Mouse (Mus musculus) heart, postnatal 10 days (tissue): ENCODE measurements around the gene Sfrp5. TPM values are rescaled to one million over a fixed set of nuclear protein-coding genes. Genes with fewer than 3 reads are reported as not detected.

Experiments
- DNase-seq, 2 experiments: peaks; one replicate each; pipeline ENCODE4 v3.0.0; 2021
- intact Hi-C: fragments of 180-260 bp; cut with DNase I; formaldehyde crosslinking; loops from one replicate; pipeline ENCODE4 v1.15.1; 2025
- total RNA-seq, 2 experiments: library from RNA; stranded (reverse); gene quantifications; 2 replicates each; pipeline ENCODE4 v1.2.3; 2021

Sfrp5 gene
- total RNA-seq, 2 experiments from 2014 or later, result 1.0 to 2.3 TPM

DNA sequence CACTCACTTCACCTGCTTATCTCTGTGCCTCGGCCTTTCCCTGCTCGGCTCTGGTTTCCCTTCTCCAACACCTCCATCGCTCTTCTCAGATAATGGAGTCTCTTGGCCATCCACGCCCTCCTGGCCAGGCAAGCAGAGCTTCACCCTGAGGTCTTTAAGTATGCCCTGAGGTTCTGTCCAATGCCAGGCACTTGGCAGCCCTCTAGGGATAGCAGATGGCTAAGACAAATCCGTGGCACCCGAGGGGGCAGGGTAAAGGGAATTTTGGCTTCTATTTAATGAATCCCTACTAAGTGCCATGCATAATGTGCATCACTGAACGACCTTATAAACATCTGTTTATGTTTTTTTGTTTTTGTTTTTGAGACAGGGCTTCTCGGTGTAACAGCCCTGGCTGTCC lies 415 bp upstream of the Sfrp5 start:
- intact Hi-C loops, result no loop called here
- DNase-seq, result no peak

DNA sequence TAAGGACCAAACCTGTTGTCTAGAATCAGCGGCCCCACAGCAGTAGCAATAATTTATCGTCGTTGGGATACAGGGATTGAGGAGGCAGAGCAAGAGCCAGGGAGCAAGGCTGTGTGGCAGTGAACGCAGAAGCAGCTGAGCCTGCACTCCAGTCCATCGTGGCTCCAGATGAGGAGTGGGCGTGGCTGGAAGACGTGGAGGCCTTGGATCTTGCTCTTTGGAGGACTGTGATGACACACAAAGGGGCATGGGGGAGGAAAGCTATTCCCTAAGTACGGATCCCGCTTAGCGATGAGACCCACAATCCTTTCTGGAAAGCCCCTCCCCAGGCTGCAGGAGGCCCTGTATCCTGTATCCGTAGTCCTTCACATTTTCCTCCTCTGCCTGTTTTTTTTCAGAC lies 4.0 kb downstream of the Sfrp5 start:
- intact Hi-C loops, result no loop called here

DNA sequence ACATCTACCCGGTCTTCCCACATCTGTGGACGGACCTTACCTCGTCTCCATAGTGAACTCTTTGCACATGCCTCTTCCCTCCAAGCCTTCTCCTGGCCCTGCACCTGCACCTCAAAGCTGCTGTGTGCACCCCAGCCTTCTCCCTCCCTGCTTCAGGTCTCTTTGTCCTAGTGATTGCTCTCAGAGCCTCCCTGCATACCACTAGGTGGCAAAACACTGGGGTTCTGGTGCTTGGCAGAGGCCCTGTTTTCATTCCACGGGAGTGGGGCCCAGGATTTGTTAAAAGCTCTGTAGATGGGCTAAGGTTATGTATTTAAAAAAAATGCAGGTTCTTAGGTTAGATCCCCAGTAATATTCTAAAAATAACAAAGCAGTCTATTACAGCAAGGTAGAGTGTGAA lies 5.0 kb downstream of the Sfrp5 start:
- no peak for DNase-seq
- intact Hi-C loops, result no loop called here

More for the DNA sequence above, 4.0 kb downstream of the Sfrp5 start:
- DNase-seq, result no peak

DNA sequence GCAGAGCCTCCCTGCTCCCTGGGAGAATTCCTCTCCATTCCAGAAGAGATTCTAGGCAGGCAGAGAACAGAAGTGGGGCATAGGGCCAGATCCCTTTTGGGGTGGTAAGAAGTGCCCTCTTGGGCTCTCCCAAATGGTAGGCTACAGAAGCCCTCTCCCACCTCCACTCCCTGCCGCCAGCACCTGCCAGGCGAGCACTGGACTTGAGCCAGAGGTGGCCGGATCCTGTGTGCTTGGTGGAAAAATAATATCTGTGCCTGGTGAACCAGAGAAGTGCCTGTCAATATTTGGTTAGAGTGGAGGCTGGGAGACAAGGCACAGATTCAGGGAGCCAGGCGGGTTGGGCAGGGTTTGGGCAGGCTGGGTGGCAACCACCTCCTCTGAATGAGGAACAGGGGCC lies 5.7 kb downstream of the Sfrp5 start:
- intact Hi-C loops, result no loop called here
- DNase-seq, result no peak

DNA sequence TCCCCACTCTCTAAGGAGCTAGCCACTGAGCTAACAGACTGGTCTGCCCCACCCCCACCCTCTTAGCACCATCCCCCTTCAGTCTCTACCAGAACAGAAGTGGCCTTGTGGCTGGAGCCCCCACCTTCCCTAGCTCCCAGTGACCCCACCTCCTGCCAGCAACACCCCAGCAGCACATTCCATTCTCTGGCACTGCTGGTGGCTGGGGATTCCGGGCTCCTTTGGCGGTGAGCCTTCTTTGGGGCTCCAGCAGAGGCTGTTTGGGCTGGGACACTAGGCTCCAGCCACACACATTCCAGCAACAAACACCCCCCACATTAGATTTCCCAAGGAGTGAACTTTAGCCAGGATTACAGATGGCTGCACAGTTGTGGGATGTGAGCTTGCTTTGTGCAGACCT lies 8.7 kb downstream of the Sfrp5 start:
- peak; percentile 26 to 44 for DNase-seq
- intact Hi-C loops, result no loop called here

DNA sequence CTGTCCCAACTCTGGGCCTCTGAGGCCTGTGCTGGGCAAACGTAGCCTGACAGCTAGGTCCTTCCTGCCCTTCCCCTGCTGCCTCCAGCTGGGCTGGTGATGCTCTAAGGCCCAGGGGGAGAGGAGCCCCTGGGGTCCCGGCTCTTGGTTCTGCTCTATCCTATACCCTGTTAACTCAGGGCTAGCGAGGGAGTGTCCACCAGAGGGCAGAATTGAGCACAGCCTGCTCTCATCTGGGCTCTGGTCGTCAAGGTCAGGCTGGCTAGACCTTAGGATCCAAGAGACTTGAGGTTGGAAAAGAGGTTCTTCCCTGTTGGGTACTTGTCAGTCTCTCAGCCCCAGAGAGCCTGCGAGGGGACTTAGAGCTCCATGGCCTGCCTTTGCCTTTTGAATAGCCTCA lies 11.6 kb downstream of the Sfrp5 start:
- intact Hi-C loops, result loop anchor here (2.0 kb wide), 1 partner anchor 82 kb away; no protein-coding TSS in a partner anchor
- DNase-seq, result peak; percentile 53 to 77

DNA sequence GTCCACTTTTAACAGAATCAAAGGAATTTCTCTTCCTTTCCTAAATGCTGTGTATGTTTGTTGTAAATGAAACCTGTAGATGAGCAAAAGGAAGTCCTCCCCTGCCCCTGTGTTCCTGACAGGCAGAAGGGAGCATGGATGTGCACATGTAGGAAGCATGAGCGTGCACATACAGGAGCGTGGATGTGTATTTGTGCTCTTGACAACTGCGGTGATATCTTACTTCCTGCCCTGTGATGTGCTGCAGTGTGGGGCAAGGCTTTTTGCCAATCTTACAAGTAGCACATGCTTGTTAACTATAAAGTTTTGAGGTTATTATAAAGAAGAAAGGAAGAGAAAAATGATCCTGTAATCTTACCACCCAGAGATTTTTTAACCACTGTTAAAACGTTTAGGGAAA lies 12.3 kb downstream of the Sfrp5 start:
- no peak for DNase-seq
- intact Hi-C loops, result loop anchor here (2.0 kb wide), 1 partner anchor 83 kb away; no protein-coding TSS in a partner anchor

DNA sequence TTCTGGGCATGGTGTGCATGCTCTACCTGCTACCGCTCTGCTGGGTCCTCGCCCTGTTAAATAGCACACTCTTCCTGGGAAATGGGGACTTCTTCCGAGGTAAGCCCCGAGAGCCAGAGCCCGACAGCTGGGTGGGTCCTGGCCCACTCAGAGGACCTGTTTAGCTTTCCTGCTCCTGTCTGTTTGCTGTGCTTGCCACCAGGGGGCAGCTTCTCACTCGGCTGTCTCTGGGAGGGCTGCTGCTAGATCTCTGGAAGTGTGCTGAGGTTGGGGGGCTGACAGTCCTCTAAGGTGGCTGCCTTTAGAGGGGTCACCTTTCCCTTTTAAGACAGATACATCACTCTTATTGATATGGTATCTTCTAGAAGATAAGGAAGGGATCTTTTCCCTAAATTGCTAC lies 19.4 kb downstream of the Sfrp5 start:
- intact Hi-C loops, result no loop called here
- DNase-seq, result no peak

DNA sequence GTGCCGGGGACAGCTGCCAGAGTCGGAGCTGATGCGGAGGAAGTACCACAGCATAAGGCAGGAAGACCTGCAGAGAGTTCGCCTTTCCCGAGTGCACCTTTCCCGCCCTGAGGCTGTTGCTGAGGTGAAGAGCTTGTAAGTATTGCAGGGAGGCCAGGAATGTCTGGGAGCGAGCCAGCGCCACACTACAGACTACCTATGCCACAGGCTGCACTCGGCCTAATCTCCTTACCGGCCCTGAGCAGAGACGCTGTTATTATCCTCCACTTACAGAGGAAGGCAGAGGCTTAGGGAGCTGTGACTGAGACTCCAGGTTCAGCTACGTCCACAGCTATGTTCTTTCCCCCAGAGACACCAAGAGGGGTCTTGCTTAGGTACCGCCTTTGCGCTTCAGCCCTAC lies 22.7 kb downstream of the Sfrp5 start:
- no peak for DNase-seq
- intact Hi-C loops, result no loop called here

DNA sequence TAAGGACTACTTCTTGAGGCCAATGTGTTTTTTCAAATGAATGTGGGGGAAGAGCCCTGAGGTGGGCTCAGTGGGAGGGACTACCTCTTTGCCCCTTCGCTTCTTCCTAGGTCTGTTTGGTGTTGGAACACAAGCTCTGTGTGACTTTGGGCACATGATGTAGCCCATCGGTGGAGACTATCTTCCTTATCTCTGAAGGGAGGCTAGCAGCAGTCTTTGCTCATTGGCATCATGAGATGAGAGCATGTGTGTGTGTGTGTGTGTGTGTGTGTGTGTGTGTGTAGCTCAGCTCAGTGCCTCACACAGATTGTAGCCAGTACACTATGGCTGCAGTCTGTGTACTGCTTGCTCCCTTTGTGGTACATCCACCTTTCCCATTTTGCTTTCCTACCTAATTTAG lies 24.6 kb downstream of the Sfrp5 start:
- intact Hi-C loops, result no loop called here
- no peak for DNase-seq

DNA sequence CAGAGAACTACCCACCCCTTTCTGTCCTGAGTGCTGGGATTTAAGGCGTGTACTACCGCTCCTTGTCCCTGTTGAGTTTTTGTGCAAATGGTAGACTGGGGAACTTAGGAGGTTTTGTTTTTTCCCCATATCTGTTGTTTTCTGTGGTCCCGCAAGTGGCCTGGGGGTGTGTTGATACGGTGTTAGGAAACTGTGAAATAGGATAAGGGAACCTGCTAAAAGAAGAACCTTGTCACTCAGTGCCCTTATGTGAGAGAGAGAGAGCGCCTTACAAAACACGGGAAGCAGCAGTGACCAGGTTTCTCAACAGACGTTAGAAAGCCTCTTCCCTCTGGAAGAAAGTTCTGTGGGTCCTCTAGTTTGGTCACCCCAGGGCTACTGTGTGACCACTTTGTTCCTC lies 25.2 kb downstream of the Sfrp5 start:
- DNase-seq, result no peak
- intact Hi-C loops, result no loop called here

DNA sequence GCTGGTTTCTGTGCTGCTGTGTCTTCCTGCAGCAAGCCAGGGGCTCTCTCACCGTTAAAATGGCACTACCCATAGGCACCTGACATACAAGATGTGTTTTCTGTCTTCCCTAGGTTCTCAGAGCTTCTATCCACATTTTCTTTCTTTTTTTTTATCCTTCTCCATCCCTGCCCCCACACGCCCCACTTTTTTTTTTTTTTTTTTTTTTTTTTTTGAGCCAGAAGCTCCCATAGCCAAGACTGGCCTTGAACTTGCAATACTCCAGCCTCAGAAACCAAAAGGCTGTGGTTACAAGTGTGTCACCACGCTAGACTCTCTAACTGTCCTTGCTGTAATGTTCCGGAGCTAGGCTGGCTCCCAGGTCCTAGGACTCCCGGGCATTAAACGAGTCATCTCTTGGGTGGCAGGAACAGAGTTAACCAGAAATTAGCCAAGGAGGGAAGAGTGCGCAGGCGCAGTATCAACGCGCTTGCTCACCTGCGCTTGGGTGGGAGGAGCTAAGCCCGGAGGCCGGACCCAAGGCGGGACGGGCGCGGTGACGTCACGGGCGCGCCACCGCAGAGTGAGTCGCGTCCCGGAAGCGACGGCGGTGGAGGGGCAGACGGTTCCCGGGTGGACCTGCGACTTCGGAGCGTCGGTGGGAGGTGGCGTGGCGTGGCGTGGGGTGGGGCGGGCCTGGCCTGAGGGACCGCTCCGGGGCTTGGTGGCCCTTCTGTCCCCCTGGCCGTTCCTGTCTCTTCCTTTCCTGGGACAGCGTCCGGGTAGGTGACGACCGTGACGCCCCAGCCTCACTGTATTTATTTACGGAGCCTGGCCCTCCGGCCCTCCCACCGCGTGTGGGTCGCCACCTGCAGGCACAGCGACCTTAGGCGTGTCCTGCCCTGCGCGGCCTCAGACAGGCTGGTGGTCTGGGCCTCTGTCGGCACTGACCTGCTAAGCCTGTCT lies 31.8 kb downstream of the Sfrp5 start:
- DNase-seq, result peak; percentile 93
- intact Hi-C loops, result no loop called here

DNA sequence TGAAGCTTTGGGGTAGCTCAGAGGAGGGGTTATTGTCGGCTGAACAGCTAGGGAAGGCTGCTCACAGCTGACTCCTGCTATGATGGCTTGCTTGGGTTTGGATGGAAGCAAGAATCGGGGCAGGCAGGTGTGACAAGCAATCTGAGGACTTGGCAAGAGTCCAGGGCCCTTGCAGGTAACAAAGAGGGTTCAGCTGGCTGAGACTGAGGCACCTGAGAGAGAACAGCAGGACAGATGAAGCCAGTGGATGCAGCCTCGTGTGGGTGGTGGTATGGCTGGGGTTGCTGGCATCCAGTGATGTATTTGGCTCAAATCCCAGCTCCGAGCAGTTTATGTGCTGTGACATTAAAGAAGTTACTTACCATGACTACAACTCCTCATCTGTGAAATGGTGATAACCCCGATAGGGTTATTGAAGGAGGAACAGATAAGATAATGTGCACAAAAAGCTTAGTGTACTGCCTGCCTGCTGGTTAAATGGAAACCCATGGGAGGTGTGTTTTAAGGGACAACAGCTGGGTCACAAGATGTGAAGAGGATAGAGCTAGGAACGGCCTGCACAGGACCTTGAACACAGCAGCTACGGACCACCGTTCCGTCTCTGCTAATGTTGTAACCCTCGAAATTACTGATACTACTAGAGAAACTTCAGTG lies 32.6 kb downstream of the Sfrp5 start:
- no peak for DNase-seq
- intact Hi-C loops, result loop anchor here (5.0 kb wide), 1 partner anchor 132 kb away; the partner anchor contains the start of gene Ankrd2

DNA sequence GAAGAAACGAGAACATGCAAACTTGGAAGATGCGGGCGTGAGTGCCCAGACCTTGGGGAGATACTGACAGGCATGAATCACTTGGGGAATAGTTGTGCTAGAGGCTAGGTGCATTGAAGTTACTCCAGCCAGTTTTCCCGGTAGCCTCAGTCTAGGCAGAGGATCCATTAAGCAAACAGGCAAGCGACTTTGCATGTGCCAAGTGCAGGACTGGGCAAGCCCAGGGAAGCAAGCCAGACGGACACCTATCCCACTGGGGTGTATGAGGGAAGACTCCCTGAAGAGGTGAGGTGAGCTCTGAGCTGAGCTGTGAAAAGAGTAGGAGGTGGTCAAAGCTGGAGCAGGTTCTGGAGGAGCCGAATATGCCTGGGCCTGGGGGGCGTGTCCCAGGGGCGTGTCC lies 34.6 kb downstream of the Sfrp5 start:
- no peak for DNase-seq
- intact Hi-C loops, result loop anchor here (5.0 kb wide), 1 partner anchor 130 kb away; the partner anchor contains the start of gene Ankrd2

DNA sequence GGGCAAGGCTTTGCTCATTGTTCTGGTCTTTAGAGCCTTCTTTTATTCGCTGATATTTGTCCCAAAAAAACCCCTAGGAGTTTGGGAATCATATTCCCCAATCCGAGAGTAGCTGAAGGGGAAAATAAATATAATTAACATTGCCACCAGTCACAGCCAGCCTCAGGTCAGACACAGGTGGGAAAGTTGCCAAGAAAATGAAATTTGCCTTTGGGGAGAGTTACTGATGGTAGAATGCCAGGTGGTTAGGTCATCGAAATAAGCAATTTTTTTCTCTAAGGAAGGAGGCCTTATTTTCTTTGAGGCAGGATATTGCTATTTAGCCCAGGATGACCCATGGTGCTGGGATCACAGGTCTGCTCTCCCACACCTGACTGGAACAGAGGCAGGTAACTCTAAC lies 35.3 kb downstream of the Sfrp5 start:
- DNase-seq, result no peak
- intact Hi-C loops, result loop anchor here (1.0 to 5.0 kb wide), 2 partner anchors 22 to 129 kb away; partner anchors contain the start of gene Ankrd2

DNA sequence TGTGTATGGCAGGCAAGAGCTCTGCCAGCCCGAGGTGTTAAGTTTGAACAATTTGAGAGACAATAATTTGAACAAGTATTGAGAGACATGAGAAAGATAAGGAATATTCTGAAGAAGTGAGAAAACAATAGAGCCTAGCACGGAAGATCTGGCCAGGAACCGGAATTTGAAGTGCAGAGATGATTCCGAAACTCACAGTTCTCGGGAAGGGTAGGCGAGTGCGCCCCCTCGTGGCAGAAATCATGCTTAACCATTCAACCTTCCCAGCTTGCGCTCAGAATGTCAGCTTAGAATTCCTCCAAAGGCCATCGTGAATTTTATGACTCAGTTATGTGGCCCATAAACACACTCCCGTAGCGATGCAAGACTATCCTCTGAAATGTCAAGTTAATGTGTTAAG lies 35.9 kb downstream of the Sfrp5 start:
- intact Hi-C loops, result loop anchor here (1.0 to 5.0 kb wide), 2 partner anchors 22 to 129 kb away; partner anchors contain the start of gene Ankrd2
- DNase-seq, result peak; percentile 91 to 97

DNA sequence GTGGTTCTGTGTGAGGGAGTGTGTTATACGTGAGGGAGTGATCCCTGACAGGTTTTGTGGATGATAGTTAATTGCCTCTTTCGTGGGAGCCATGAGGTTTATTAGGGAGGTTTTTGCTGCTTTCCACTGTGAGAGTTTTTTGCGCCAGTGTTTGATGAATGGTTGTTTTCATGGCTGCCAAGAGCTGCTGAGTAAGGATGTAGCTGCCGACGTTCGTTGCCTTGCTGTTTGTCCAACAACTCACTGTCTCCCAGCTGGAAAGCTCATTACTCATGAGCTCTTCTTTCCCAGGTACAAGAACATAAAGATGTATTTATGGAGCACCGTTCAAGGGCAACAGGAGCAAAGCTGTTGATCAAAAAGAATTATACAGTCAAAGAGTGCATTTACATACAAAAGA lies 37.9 kb downstream of the Sfrp5 start:
- intact Hi-C loops, result no loop called here
- DNase-seq, result no peak

DNA sequence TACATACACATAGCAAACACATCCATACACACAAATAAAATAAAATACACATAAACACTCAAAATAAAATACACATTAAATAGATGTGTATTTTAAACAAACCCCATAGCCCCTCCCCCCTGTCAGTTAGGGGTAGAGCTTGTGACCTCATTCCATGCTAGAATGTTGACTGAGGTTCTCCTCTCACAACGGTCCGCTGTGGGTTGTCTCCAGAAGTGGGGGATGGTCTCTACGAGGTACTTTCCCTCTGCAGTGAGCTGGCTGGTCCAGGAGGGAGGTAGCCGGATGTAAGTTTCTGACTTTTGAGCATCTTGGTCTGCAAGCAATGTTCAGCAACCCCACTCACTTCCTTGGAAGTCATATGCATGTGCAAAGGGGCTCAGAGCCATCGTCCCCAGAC lies 38.3 kb downstream of the Sfrp5 start, which contains the start of gene Zfyve27:
TSS of gene Zfyve27 (plus strand) at position 188 of the 400 bp plus-strand sequence.
- intact Hi-C loops, result no loop called here
- DNase-seq, result no peak

DNA sequence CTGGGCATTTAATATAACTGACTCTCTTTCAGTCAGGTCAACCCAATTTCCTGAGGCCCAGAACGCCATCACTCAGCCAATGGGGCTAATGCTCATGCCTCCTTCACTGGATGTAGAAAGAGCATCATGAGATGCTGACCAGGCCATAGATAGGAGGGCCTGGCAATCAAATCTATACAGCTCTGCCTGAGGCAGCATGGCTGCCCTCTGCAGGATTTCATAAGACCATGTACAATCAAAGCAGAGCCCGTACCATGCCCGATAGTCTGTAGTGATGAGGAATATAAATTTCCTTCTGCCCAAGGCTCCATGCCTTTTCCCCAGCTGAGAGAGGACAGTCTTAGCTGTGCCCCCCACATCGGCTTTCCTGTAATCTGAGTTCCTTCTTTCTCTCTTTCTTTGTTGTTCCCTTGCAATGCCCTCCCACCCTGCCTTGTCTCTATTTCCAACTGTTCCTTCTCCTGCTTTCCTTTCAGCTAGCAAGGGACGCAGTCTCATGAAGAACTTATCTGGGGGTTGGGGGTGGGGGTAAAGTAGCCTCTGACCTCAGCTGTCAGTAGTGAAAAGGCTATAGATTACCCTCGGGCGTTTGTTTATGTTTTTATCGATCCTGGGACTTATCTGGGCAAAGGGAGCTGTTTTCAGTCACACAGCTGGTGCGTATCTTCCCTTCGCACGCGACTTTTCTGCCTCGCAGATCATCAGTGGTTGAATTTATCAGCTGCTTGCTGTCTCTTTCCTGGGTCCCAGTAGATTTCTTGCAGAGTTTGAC lies 43.6 kb downstream of the Sfrp5 start:
- no peak for DNase-seq
- intact Hi-C loops, result no loop called here

DNA sequence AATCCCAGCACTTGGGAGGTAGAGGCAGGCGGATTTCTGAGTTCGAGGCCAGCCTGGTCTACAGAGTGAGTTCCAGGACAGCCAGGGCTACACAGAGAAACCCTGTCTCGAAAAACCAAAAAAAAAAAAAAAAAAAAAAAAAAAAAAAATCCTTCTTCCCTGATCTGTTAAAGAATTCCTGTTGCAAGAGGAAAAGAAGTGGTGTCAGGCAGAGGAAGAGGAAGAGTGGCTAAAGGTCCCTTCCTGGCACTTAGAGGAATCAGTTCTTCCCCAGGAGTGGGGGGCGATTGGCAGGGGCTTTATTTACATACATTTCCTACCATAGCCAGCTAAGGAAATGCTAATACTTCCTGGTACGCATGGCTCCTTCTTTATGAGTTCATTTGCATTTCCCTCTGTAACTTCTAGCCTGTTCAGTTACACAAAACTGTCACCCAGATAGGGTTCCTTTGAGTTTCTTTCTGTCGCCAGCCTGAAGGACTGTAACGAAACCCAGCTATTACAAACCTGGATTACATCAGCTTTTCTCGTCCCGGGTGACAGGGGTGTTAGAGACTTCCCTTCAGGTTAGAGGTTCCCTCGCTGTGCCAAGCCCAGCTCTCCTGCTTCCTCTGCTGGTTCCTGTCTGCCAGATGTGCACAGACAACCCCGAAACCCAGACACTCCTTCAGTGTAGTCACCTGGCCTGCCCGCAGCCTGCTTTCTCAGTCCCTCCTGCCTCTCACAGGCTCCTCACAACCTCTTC lies 44.4 kb downstream of the Sfrp5 start:
- intact Hi-C loops, result no loop called here
- DNase-seq, result peak in 1 of 2 experiments; percentile 8
